Mouse (Mus musculus): ENCODE measurements around the gene Dop1b.

GRCm38 (mm10) chr16:93747421-93747820 lies 35.7 kb downstream of the Dop1b start:
- no peak for TF ChIP-seq MAFK (IDR thresholded peaks at IDR 0.05; ENCODE audit: insufficient read depth, low read depth, low read length)
- TF ChIP-seq ZNF384 (IDR thresholded peaks at IDR 0.05; ENCODE audit: low read depth, low read length) = no peak

All from ES-E14 (cell line).